Mouse (Mus musculus): ENCODE data around the gene Hspd1. TPM values are rescaled to one million over a fixed set of nuclear protein-coding genes. Genes with fewer than 3 reads are reported as not detected.

Hspd1 gene
- total RNA-seq, 2 experiments from 2014 or later, result 331 to 362 TPM

GRCm38 (mm10) chr1:55051671-55052070 lies 36.4 kb downstream of the Hspd1 start:
- intact Hi-C loops (cut with DNase I), result loop anchor here (1.0 to 2.0 kb wide), 2 partner anchors 24 to 35 kb away; partner anchors contain the start of gene Sf3b1
- DNase-seq, result no peak

GRCm38 (mm10) chr1:55048841-55049587 lies 39.0 kb downstream of the Hspd1 start:
- DNase-seq, result no peak
- intact Hi-C loops (cut with DNase I), result no loop called here

- no peak for DNase-seq
- intact Hi-C loops (cut with DNase I), result no loop called here
Observed at GRCm38 (mm10) chr1:55043164-55043563, 44.9 kb downstream of the Hspd1 start.

- DNase-seq, result no peak
- intact Hi-C loops (cut with DNase I), result no loop called here
Observed at GRCm38 (mm10) chr1:55042246-55042645, 45.8 kb downstream of the Hspd1 start.

GRCm38 (mm10) chr1:55041691-55042090 lies 46.4 kb downstream of the Hspd1 start:
- intact Hi-C loops (cut with DNase I), result no loop called here
- no peak for DNase-seq

GRCm38 (mm10) chr1:55039944-55040343 lies 48.1 kb downstream of the Hspd1 start:
- DNase-seq, result no peak

GRCm38 (mm10) chr1:55031026-55031779 lies 56.8 kb downstream of the Hspd1 start:
- intact Hi-C loops (cut with DNase I), result no loop called here

More at GRCm38 (mm10) chr1:55039944-55040343, 48.1 kb downstream of the Hspd1 start:
- intact Hi-C loops (cut with DNase I), result no loop called here

GRCm38 (mm10) chr1:55029446-55029845 lies 58.6 kb downstream of the Hspd1 start:
- intact Hi-C loops (cut with DNase I), result no loop called here
- DNase-seq, result no peak

More at GRCm38 (mm10) chr1:55031026-55031779, 56.8 kb downstream of the Hspd1 start:
- DNase-seq, result no peak

GRCm38 (mm10) chr1:55028512-55029249 lies 59.4 kb downstream of the Hspd1 start:
- intact Hi-C loops (cut with DNase I), result no loop called here
- DNase-seq, result no peak

GRCm38 (mm10) chr1:55027966-55028365 lies 60.1 kb downstream of the Hspd1 start:
- intact Hi-C loops (cut with DNase I), result loop anchor here (1.0 kb wide), 2 partner anchors 24 to 59 kb away; partner anchors contain the start of gene Coq10b
- DNase-seq, result no peak

Other genes with a start within 250 kb of the Hspd1 start
- gene Ankrd44, start 161.9 kb downstream of the Hspd1 start, total RNA-seq (2021), result 10 to 100 TPM; 15.9 to 16.9 TPM
- 100 to 1,000 TPM; 100 to 106 TPM for gene Sf3b1, start 60.8 kb downstream of the Hspd1 start, total RNA-seq (2021)
- gene Coq10b, start 35.5 kb downstream of the Hspd1 start, total RNA-seq (2021), result 10 to 100 TPM; 47.3 to 61.7 TPM
- gene Hspe1, start 111 bp downstream of the Hspd1 start, total RNA-seq (2021), result 100 to 1,000 TPM; 125 TPM
- 10 to 100 TPM; 36.6 to 38.2 TPM for gene Mob4, start 43.0 kb upstream of the Hspd1 start, total RNA-seq (2021)
- 10 to 100 TPM; 10.6 to 11.9 TPM for gene Rftn2, start 138.5 kb upstream of the Hspd1 start, total RNA-seq (2021)
- gene Mars2, start 148.9 kb upstream of the Hspd1 start, total RNA-seq (2021), result 1 to 10 TPM; 4.9 to 5.2 TPM